Comparison of ENCODE assay signal across 17 mouse cellular contexts in genomic region chr15:98035076-98035755, GRCm38 (mm10). TPM values are rescaled to one million over a fixed set of nuclear protein-coding genes. Genes with fewer than 3 reads are reported as not detected.
A peak's percentile ranks its signal among the peaks of the same experiment; 100 is the strongest.
DNase-seq lines count a peak whose midpoint lies in the region; ATAC-seq and TF ChIP-seq lines count a peak whose summit lies in the region.
"Had no signal": no experiment of that assay in that cellular context is flagged by ENCODE, and none has a peak within 500 bp of the region (broad histone marks: within the 10 kb centered on the region; RNA-seq: fewer than 3 reads in every experiment).

No protein-coding gene starts in this region.

- no peaks in the 10 kb centered on the region for H3K9me3 ChIP-seq in midbrain, embryonic 13.5 days
- H3K9me3 ChIP-seq in midbrain, embryonic 15.5 days, result no peaks in the 10 kb centered on the region
- H3K9me3 ChIP-seq in forebrain, embryonic 15.5 days, result no peaks in the 10 kb centered on the region

- no peak overlapping the region for H3K27ac ChIP-seq in midbrain, embryonic 13.5 days
- no peak overlapping the region for H3K27ac ChIP-seq in midbrain, embryonic 15.5 days
- 0 out of 2 replicates have a peak overlapping the region, but pooled peaks have one; percentile 13 for H3K27ac ChIP-seq in forebrain, embryonic 15.5 days (replicated peaks)
- no peak overlapping the region for H3K27ac ChIP-seq in thymus, adult 2 months (ENCODE audit: control insufficient read depth, insufficient read depth, low read length)

- H3K4me2 ChIP-seq in midbrain, embryonic 13.5 days (replicated peaks), result no peak overlapping the region
- H3K4me2 ChIP-seq in midbrain, embryonic 15.5 days, result no peak overlapping the region
- H3K4me2 ChIP-seq in forebrain, embryonic 15.5 days (replicated peaks), result no peak overlapping the region
- H3K4me2 ChIP-seq: lung, embryonic 14.5 days had no signal

- WGBS in midbrain, embryonic 13.5 days, result 9% methylated on average over 3 of the region's 3 CpGs
- WGBS in midbrain, embryonic 15.5 days, result 8% methylated on average over 3 of the region's 3 CpGs
- 3% methylated on average over 3 of the region's 3 CpGs for WGBS in forebrain, embryonic 15.5 days
- WGBS in thymus, adult 2 months, result 71% methylated on average over 3 of the region's 3 CpGs

- H3K4me1 ChIP-seq in midbrain, embryonic 13.5 days (replicated peaks), result peaks cover 13% of the 10 kb centered on the region
- H3K4me1 ChIP-seq in midbrain, embryonic 15.5 days, result no peaks in the 10 kb centered on the region
- peaks cover 14% of the 10 kb centered on the region for H3K4me1 ChIP-seq in forebrain, embryonic 15.5 days
- H3K4me1 ChIP-seq in thymus, adult 2 months (replicated peaks; ENCODE audit: control insufficient read depth, insufficient read depth, low read length), result no peaks in the 10 kb centered on the region

- H3K36me3 ChIP-seq in midbrain, embryonic 13.5 days, result peaks cover 38% of the 10 kb centered on the region
- H3K36me3 ChIP-seq in midbrain, embryonic 15.5 days (replicated peaks), result peaks cover 9% of the 10 kb centered on the region; the same call in 1 of the 2 replicates
- peaks cover 15% of the 10 kb centered on the region for H3K36me3 ChIP-seq in forebrain, embryonic 15.5 days
- H3K36me3 ChIP-seq in thymus, adult 2 months (ENCODE audit: control insufficient read depth, insufficient read depth, low read length), result peaks cover 28% of the 10 kb centered on the region

- peak; percentile 1 for DNase-seq in adrenal gland, postnatal 14 days
- DNase-seq in adrenal gland, postnatal 4 days (ENCODE audit: low spot score in 2 of 2), result no peak
- no peak for DNase-seq in right cerebral cortex, postnatal 14 days
- DNase-seq in thymus, adult 2 months, result no peak
- DNase-seq: adrenal gland, adult 8-10 months; cerebellum, postnatal 14 days; heart, postnatal 36 days; kidney, postnatal 10 days; liver; lung, embryonic 14.5 days; right cerebral cortex, postnatal 4 days had no signal

- no peak overlapping the region for H3K4me3 ChIP-seq in midbrain, embryonic 13.5 days (replicated peaks)
- H3K4me3 ChIP-seq in midbrain, embryonic 15.5 days, result no peak overlapping the region
- H3K4me3 ChIP-seq in forebrain, embryonic 15.5 days, result no peak overlapping the region
- H3K4me3 ChIP-seq in thymus, adult 2 months (ENCODE audit: control insufficient read depth, insufficient read depth, low read length), result no peak overlapping the region

- no peak for ATAC-seq in midbrain, embryonic 13.5 days
- ATAC-seq in midbrain, embryonic 15.5 days (replicated peaks), result no peak
- peak; percentile 76 for ATAC-seq in forebrain, embryonic 15.5 days (replicated peaks)
- ATAC-seq in frontal cortex, adult (ENCODE audit: low TSS enrichment), result no peak

- no peak for TF ChIP-seq POLR2A in thymus, adult 2 months (IDR thresholded peaks at IDR 0.05; ENCODE audit: control insufficient read depth, extremely low read depth, insufficient read depth, low read length, poor library complexity)

- no peaks in the 10 kb centered on the region for H3K27me3 ChIP-seq in midbrain, embryonic 13.5 days
- no peaks in the 10 kb centered on the region for H3K27me3 ChIP-seq in midbrain, embryonic 15.5 days (replicated peaks)
- H3K27me3 ChIP-seq in forebrain, embryonic 15.5 days, result no peaks in the 10 kb centered on the region
- no peaks in the 10 kb centered on the region for H3K27me3 ChIP-seq in thymus, adult 2 months (ENCODE audit: control insufficient read depth, insufficient read depth, low read length)
- H3K27me3 ChIP-seq: CH12.LX had no signal

- TF ChIP-seq CTCF in thymus, adult 2 months (IDR thresholded peaks at IDR 0.05; ENCODE audit: borderline replicate concordance, control insufficient read depth, extremely low read depth, insufficient read depth, low read length, poor library complexity), result no peak

- peak overlapping the region; percentile 20; the same call in 1 of the 2 replicates for H3K9ac ChIP-seq in midbrain, embryonic 13.5 days (replicated peaks)
- H3K9ac ChIP-seq in midbrain, embryonic 15.5 days, result no peak overlapping the region
- H3K9ac ChIP-seq in forebrain, embryonic 15.5 days (replicated peaks), result no peak overlapping the region
- H3K9ac ChIP-seq: lung, embryonic 14.5 days had no signal

RNA-seq across cellular contexts. Expression of gene Col2a1, which starts 30.7 kb away (rescaled TPM):
- 0.23 TPM in 1 of 2 replicates, not detected in the other for total RNA-seq in adrenal gland, postnatal 14 days (2021)
- 1 to 10 TPM; 3.8 TPM for total RNA-seq in adrenal gland, postnatal 4 days (2021)
- polyA plus RNA-seq in midbrain, embryonic 13.5 days (2015; fragmentation: Nextera tagmentation; extraction: Ambion mirVana), result 39.1 and 57.5 TPM in 2 replicates
- 34.7 and 35.7 TPM in 2 replicates for polyA plus RNA-seq in midbrain, embryonic 15.5 days (2015; fragmentation: Nextera tagmentation; extraction: Ambion mirVana)
- polyA plus RNA-seq in forebrain, embryonic 15.5 days (2015; fragmentation: Nextera tagmentation; extraction: Ambion mirVana), result 25.6 and 25.8 TPM in 2 replicates
- 0.32 and 0.47 TPM in 2 replicates for polyA plus RNA-seq in thymus, adult 2 months (2012; rRNA removed)
- total RNA-seq: granulocyte monocyte progenitor cell, adult 5-6 weeks had no signal

RNA-seq across cellular contexts. Expression of gene Pfkm, which starts 57.2 kb away (rescaled TPM):
- total RNA-seq in adrenal gland, postnatal 14 days (2021), result 66.1 and 72.0 TPM in 2 replicates
- total RNA-seq in adrenal gland, postnatal 4 days (2021), result 10 to 100 TPM; 76.5 to 88.7 TPM
- polyA plus RNA-seq in midbrain, embryonic 13.5 days (2015; fragmentation: Nextera tagmentation; extraction: Ambion mirVana), result 70.8 and 73.8 TPM in 2 replicates
- 91.6 and 94.5 TPM in 2 replicates for polyA plus RNA-seq in midbrain, embryonic 15.5 days (2015; fragmentation: Nextera tagmentation; extraction: Ambion mirVana)
- 84.2 and 84.4 TPM in 2 replicates for polyA plus RNA-seq in forebrain, embryonic 15.5 days (2015; fragmentation: Nextera tagmentation; extraction: Ambion mirVana)
- 24.3 and 44.9 TPM in 2 replicates for polyA plus RNA-seq in thymus, adult 2 months (2012; rRNA removed)

RNA-seq across cellular contexts. Expression of gene Senp1, which starts 58.3 kb away (rescaled TPM):
- 17.6 and 21.1 TPM in 2 replicates for total RNA-seq in adrenal gland, postnatal 14 days (2021)
- 10 to 100 TPM; 26.0 to 28.8 TPM for total RNA-seq in adrenal gland, postnatal 4 days (2021)
- 27.6 and 31.1 TPM in 2 replicates for polyA plus RNA-seq in midbrain, embryonic 13.5 days (2015; fragmentation: Nextera tagmentation; extraction: Ambion mirVana)
- polyA plus RNA-seq in midbrain, embryonic 15.5 days (2015; fragmentation: Nextera tagmentation; extraction: Ambion mirVana), result 23.2 and 24.3 TPM in 2 replicates
- polyA plus RNA-seq in forebrain, embryonic 15.5 days (2015; fragmentation: Nextera tagmentation; extraction: Ambion mirVana), result 25.4 and 26.2 TPM in 2 replicates
- polyA plus RNA-seq in thymus, adult 2 months (2012; rRNA removed), result 42.5 and 43.6 TPM in 2 replicates

Comparison
In these comparisons a context has a peak if more than half of its experiments do, and no peak if none do; other contexts are left out.
1. RNA of gene Col2a1, which starts 30.7 kb away (polyA plus RNA-seq): 39.1 to 57.5 TPM in midbrain, embryonic 13.5 days, 34.7 to 35.7 TPM in midbrain, embryonic 15.5 days and 25.6 to 25.8 TPM in forebrain, embryonic 15.5 days; 0.32 to 0.47 TPM in thymus, adult 2 months; every median in the first group is over 10 times any median in the second.